Mouse (Mus musculus) neural tube, embryonic 14.5 days (tissue): Measurements from ENCODE around the gene Elmsan1. TPM values are rescaled to one million over a fixed set of nuclear protein-coding genes. Genes with fewer than 3 reads are reported as not detected.
"Not testable (repeated sequence)": the region's sequence is repeated elsewhere in the genome, so short reads cannot be mapped to it uniquely, and the experiment has no call there.

Experiments used
- ATAC-seq: fragments of 200-750 bp; cut with Nextera tagmentation; 2 replicates; pipeline ENCODE4 v1.8.0; 2017; ENCODE audit warnings: low read depth, mild to moderate bottlenecking, moderate TSS enrichment, moderate library complexity
- H3K27ac ChIP-seq: fragments of 300-500 bp; sonication (generic); 2 replicates; pipeline ENCODE4 v1.5.1; 2014; ENCODE audit warnings: low read depth, mild to moderate bottlenecking, control low read depth, low read length, moderate library complexity, mixed read lengths
- H3K27me3 ChIP-seq: fragments of 300-500 bp; sonication (generic); 2 replicates; pipeline ENCODE4 v1.6.1; 2014; ENCODE audit warnings: low read length; ENCODE audit not compliant: control insufficient read depth, insufficient read depth
- H3K36me3 ChIP-seq: fragments of 300-500 bp; sonication (generic); 2 replicates; pipeline ENCODE4 v1.6.1; 2014; ENCODE audit warnings: low read length, mixed read lengths; ENCODE audit not compliant: control insufficient read depth, insufficient read depth
- H3K4me1 ChIP-seq: fragments of 300-500 bp; sonication (generic); 2 replicates; pipeline ENCODE4 v1.6.1; 2014; ENCODE audit warnings: low read length; ENCODE audit not compliant: control insufficient read depth, insufficient read depth
- H3K4me2 ChIP-seq: fragments of 300-500 bp; sonication (generic); 2 replicates; pipeline ENCODE4 v1.6.1; 2014; ENCODE audit warnings: mild to moderate bottlenecking, low read depth, low read length, control low read depth
- H3K4me3 ChIP-seq: fragments of 300-500 bp; sonication (generic); 2 replicates; pipeline ENCODE4 v1.5.1; 2014; ENCODE audit warnings: low read depth, low read length, control low read depth, mixed read lengths
- H3K9ac ChIP-seq: fragments of 300-500 bp; sonication (generic); replicated peaks from 2 replicates; pipeline ENCODE4 v1.6.1; 2014; ENCODE audit warnings: low read depth, mild to moderate bottlenecking, control low read depth, low read length, mixed read lengths
- H3K9me3 ChIP-seq: fragments of 300-500 bp; sonication (generic); 2 replicates; pipeline ENCODE4 v1.6.1; 2016; ENCODE audit warnings: low read length; ENCODE audit not compliant: control insufficient read depth
- WGBS: fragments of 180-500 bp; shearing (Covaris S2); extraction: QIAGEN DNeasy Blood & Tissue Kit; methylation state at CpG from one replicate; pipeline ENCODE4 v1.1.7; 2014; 5-methylcytosine and 5-hydroxymethylcytosine counted together
- polyA plus RNA-seq: library from polyadenylated mRNA; unstranded; fragments of >200 nt; fragmentation: Nextera tagmentation; extraction: Ambion mirVana; gene quantifications from 2 replicates; pipeline ENCODE4 v1.2.1, GENCODE M21; 2014

The Elmsan1 gene
- polyA plus RNA-seq, 1 experiment from 2014 or later = 4.5 TPM

GRCm38 (mm10) chr12:84113676-84114075 is 105.0 kb downstream of the Elmsan1 start:
- H3K9me3 ChIP-seq = no peaks in the 10 kb centered on the region
- 58% methylated on average over 6 of the region's 6 CpGs for WGBS
- no peak for ATAC-seq
- peaks cover 7% of the 10 kb centered on the region for H3K4me1 ChIP-seq
- H3K27me3 ChIP-seq = no peaks in the 10 kb centered on the region
- H3K4me3 ChIP-seq = no peak overlapping the region; the same call in 1 of the 2 replicates
- peak overlapping the region; percentile 84 for H3K4me2 ChIP-seq
- H3K9ac ChIP-seq = no peak overlapping the region
- H3K27ac ChIP-seq = no peak overlapping the region
- H3K36me3 ChIP-seq = no peaks in the 10 kb centered on the region

GRCm38 (mm10) chr12:84110814-84111213 is 107.9 kb downstream of the Elmsan1 start:
- no peak for ATAC-seq
- H3K4me2 ChIP-seq = no peak overlapping the region
- H3K27ac ChIP-seq = no peak overlapping the region
- WGBS = 93% methylated on average over 4 of the region's 4 CpGs
- no peak overlapping the region for H3K4me3 ChIP-seq
- H3K9me3 ChIP-seq = no peaks in the 10 kb centered on the region
- no peak overlapping the region for H3K9ac ChIP-seq
- H3K4me1 ChIP-seq = peaks cover 7% of the 10 kb centered on the region
- H3K27me3 ChIP-seq = no peaks in the 10 kb centered on the region
- H3K36me3 ChIP-seq = no peaks in the 10 kb centered on the region

GRCm38 (mm10) chr12:84109924-84110323 is 108.8 kb downstream of the Elmsan1 start:
- no peak for ATAC-seq
- no peak overlapping the region for H3K27ac ChIP-seq
- no peak overlapping the region for H3K4me3 ChIP-seq
- no peaks in the 10 kb centered on the region for H3K36me3 ChIP-seq
- no peaks in the 10 kb centered on the region for H3K9me3 ChIP-seq
- no peak overlapping the region for H3K9ac ChIP-seq
- no peak overlapping the region for H3K4me2 ChIP-seq
- peaks cover 2% of the 10 kb centered on the region for H3K4me1 ChIP-seq
- no peaks in the 10 kb centered on the region for H3K27me3 ChIP-seq
- WGBS = 88% methylated on average over 1 of the region's 1 CpGs

GRCm38 (mm10) chr12:84107692-84108091 is 111.0 kb downstream of the Elmsan1 start:
- H3K4me3 ChIP-seq = no peak overlapping the region
- 87% methylated on average over 1 of the region's 1 CpGs for WGBS
- no peaks in the 10 kb centered on the region for H3K27me3 ChIP-seq
- no peaks in the 10 kb centered on the region for H3K4me1 ChIP-seq
- H3K4me2 ChIP-seq = no peak overlapping the region
- no peak overlapping the region for H3K9ac ChIP-seq
- no peak for ATAC-seq
- no peaks in the 10 kb centered on the region for H3K36me3 ChIP-seq
- no peak overlapping the region for H3K27ac ChIP-seq
- H3K9me3 ChIP-seq = no peaks in the 10 kb centered on the region

GRCm38 (mm10) chr12:84107012-84107411 is 111.7 kb downstream of the Elmsan1 start:
- no peak overlapping the region for H3K9ac ChIP-seq

GRCm38 (mm10) chr12:84101493-84101845 is 117.2 kb downstream of the Elmsan1 start:
- peak overlapping the region; percentile 45 for H3K4me3 ChIP-seq
- H3K27me3 ChIP-seq = no peaks in the 10 kb centered on the region
- no peak overlapping the region for H3K9ac ChIP-seq
- 60% methylated on average over 2 of the region's 2 CpGs for WGBS
- no peaks in the 10 kb centered on the region; the same call in 1 of the 2 replicates for H3K4me1 ChIP-seq
- no peak overlapping the region for H3K27ac ChIP-seq
- no peaks in the 10 kb centered on the region for H3K9me3 ChIP-seq
- peak overlapping the region; percentile 60 for H3K4me2 ChIP-seq
- no peak for ATAC-seq
- no peaks in the 10 kb centered on the region for H3K36me3 ChIP-seq

More at GRCm38 (mm10) chr12:84107012-84107411, 111.7 kb downstream of the Elmsan1 start:
- H3K4me2 ChIP-seq = no peak overlapping the region
- H3K4me3 ChIP-seq = no peak overlapping the region
- WGBS = 69% methylated on average over 3 of the region's 3 CpGs
- no peak overlapping the region for H3K27ac ChIP-seq
- H3K36me3 ChIP-seq = no peaks in the 10 kb centered on the region
- no peaks in the 10 kb centered on the region for H3K27me3 ChIP-seq
- no peaks in the 10 kb centered on the region for H3K9me3 ChIP-seq
- no peak for ATAC-seq
- no peaks in the 10 kb centered on the region for H3K4me1 ChIP-seq

GRCm38 (mm10) chr12:84100604-84101492 is 117.8 kb downstream of the Elmsan1 start, which contains the start of gene Acot6:
Acot6 (plus strand) TSS chr12:84100654.
- WGBS = under 1% methylated on average over 53 of the region's 80 CpGs
- not testable (repeated sequence) for H3K36me3 ChIP-seq, H3K27ac ChIP-seq, H3K27me3 ChIP-seq, H3K9me3 ChIP-seq, H3K4me1 ChIP-seq
- peak; percentile 75; the same call in 1 of the 2 replicates for ATAC-seq
- peak within 1 kb of the TSS; percentile 57 for H3K9ac ChIP-seq
- peak within 1 kb of the TSS; percentile 45 for H3K4me3 ChIP-seq
- peak within 1 kb of the TSS; percentile 60 for H3K4me2 ChIP-seq

GRCm38 (mm10) chr12:84100071-84100470 is 118.6 kb downstream of the Elmsan1 start:
- H3K27me3 ChIP-seq = no peaks in the 10 kb centered on the region
- no peaks in the 10 kb centered on the region; the same call in 1 of the 2 replicates for H3K4me1 ChIP-seq
- H3K9me3 ChIP-seq = no peaks in the 10 kb centered on the region
- H3K27ac ChIP-seq = no peak overlapping the region
- no peak overlapping the region; the same call in 1 of the 2 replicates for H3K4me3 ChIP-seq
- H3K4me2 ChIP-seq = peak overlapping the region; percentile 60
- no peaks in the 10 kb centered on the region for H3K36me3 ChIP-seq
- no peak for ATAC-seq
- H3K9ac ChIP-seq = no peak overlapping the region
- 28% methylated on average over 1 of the region's 1 CpGs for WGBS

GRCm38 (mm10) chr12:84099605-84100004 is 119.1 kb downstream of the Elmsan1 start:
- WGBS = 98% methylated on average over 2 of the region's 2 CpGs
- H3K27me3 ChIP-seq = no peaks in the 10 kb centered on the region
- no peak overlapping the region for H3K4me2 ChIP-seq
- H3K27ac ChIP-seq = no peak overlapping the region
- H3K36me3 ChIP-seq = no peaks in the 10 kb centered on the region
- H3K9me3 ChIP-seq = no peaks in the 10 kb centered on the region
- no peak for ATAC-seq
- no peak overlapping the region for H3K9ac ChIP-seq
- no peak overlapping the region for H3K4me3 ChIP-seq
- H3K4me1 ChIP-seq = no peaks in the 10 kb centered on the region; the same call in 1 of the 2 replicates
